Mouse (Mus musculus): ENCODE results near the gene Gm3336. TPM values are rescaled to one million over a fixed set of nuclear protein-coding genes. Genes with fewer than 3 reads are reported as not detected.

Gm3336 gene
- total RNA-seq, 1 experiment from 2014 or later: not detected

GRCm38 (mm10) chr8:70757523-70758307 is 39.4 kb downstream of the Gm3336 start:
- ATAC-seq (ENCODE audit: extremely low read depth, insufficient number of reproducible peaks, low FRiP score, poor library complexity, severe bottlenecking): no peak

GRCm38 (mm10) chr8:70758308-70758615 is 39.9 kb downstream of the Gm3336 start:
- no peak for ATAC-seq (ENCODE audit: extremely low read depth, insufficient number of reproducible peaks, low FRiP score, poor library complexity, severe bottlenecking)

DNA sequence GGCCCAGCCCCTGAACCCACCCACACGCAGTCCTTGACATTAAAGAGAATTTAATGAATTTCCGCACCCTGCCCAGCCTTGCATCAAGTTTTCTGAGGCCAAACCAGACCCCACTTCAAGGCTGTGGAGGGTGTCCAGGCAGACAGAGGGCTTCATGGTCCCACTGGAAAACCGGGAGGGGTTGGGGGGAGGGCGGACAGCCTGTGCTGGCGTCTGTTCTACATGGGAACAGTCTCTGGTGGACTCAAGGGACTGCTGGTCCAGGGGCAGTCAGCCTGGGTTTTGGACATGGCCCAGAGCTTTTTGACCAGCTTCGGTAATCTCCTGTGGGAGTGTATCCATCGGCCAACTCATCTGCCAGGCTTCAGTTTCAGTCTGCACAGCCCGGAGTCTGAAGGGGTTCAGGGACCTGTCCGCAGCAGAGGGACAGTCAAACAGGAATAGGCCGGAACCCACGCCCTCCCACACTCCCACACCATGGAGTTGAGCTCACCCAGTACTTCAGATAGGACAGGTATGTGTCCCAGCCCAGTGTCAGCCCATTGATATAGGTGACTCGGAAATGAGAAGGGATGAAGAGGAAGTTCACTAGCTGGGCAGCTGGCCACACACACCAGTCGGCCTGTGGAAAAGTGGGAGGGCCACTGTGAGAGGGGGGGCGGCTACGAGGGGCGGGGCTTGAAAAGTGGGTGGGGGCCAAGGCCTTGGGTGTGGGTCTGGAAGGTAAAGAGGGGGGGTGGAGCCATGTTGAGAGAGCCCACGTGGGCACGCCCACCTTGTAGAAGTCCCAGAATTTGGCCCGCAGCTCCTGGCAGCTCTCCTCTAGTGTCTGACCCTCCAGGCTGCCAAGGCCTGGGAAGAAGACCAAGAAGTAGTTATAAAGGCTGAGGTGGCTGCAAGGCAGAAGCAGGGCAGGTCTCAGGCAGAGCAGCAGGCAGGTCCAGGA is 40.5 kb downstream of the Gm3336 start:
- no peak for ATAC-seq (ENCODE audit: extremely low read depth, insufficient number of reproducible peaks, low FRiP score, poor library complexity, severe bottlenecking)

GRCm38 (mm10) chr8:70760350-70760749 is 42.0 kb downstream of the Gm3336 start:
- ATAC-seq (ENCODE audit: extremely low read depth, insufficient number of reproducible peaks, low FRiP score, poor library complexity, severe bottlenecking): no peak

GRCm38 (mm10) chr8:70760775-70761406 is 42.5 kb downstream of the Gm3336 start, which contains the start of gene Mpv17l2:
TSS of gene Mpv17l2 (minus strand) at chr8:70760946.
- peak; percentile 87 for ATAC-seq (ENCODE audit: extremely low read depth, insufficient number of reproducible peaks, low FRiP score, poor library complexity, severe bottlenecking)

GRCm38 (mm10) chr8:70762118-70762517 is 43.8 kb downstream of the Gm3336 start:
- no peak for ATAC-seq (ENCODE audit: extremely low read depth, insufficient number of reproducible peaks, low FRiP score, poor library complexity, severe bottlenecking)

GRCm38 (mm10) chr8:70763354-70763753 is 45.0 kb downstream of the Gm3336 start:
- no peak for ATAC-seq (ENCODE audit: extremely low read depth, insufficient number of reproducible peaks, low FRiP score, poor library complexity, severe bottlenecking)

- ATAC-seq (ENCODE audit: extremely low read depth, insufficient number of reproducible peaks, low FRiP score, poor library complexity, severe bottlenecking): no peak
These were observed 45.7 kb downstream of the Gm3336 start for GRCm38 (mm10) chr8:70764026-70764425.

- ATAC-seq (ENCODE audit: extremely low read depth, insufficient number of reproducible peaks, low FRiP score, poor library complexity, severe bottlenecking): no peak
These were observed 46.3 kb downstream of the Gm3336 start for GRCm38 (mm10) chr8:70764676-70765075.

DNA sequence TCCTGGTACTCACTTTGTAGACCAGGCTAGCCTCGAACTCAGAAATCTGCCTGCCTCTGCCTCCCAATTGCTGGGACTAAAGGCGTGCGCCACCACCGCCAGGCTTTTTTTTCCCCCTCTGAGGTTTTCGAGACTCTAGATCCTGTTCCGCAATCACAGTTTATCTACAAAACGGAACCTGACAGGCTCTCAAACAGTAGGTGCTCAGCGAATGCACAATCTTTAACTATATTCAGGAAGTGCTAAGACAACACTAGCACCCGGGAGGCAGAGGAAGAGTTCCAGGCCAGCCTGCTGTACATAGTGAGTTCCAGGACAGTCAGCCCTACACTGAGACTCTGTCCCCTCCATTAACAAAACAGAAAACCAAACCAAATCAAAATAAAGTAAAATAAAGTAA is 47.0 kb downstream of the Gm3336 start:
- ATAC-seq (ENCODE audit: extremely low read depth, insufficient number of reproducible peaks, low FRiP score, poor library complexity, severe bottlenecking): no peak

- peak; percentile 24; the same call in 1 of the 2 replicates for ATAC-seq (ENCODE audit: extremely low read depth, insufficient number of reproducible peaks, low FRiP score, poor library complexity, severe bottlenecking)
These were observed 47.7 kb downstream of the Gm3336 start for GRCm38 (mm10) chr8:70765838-70766570.

DNA sequence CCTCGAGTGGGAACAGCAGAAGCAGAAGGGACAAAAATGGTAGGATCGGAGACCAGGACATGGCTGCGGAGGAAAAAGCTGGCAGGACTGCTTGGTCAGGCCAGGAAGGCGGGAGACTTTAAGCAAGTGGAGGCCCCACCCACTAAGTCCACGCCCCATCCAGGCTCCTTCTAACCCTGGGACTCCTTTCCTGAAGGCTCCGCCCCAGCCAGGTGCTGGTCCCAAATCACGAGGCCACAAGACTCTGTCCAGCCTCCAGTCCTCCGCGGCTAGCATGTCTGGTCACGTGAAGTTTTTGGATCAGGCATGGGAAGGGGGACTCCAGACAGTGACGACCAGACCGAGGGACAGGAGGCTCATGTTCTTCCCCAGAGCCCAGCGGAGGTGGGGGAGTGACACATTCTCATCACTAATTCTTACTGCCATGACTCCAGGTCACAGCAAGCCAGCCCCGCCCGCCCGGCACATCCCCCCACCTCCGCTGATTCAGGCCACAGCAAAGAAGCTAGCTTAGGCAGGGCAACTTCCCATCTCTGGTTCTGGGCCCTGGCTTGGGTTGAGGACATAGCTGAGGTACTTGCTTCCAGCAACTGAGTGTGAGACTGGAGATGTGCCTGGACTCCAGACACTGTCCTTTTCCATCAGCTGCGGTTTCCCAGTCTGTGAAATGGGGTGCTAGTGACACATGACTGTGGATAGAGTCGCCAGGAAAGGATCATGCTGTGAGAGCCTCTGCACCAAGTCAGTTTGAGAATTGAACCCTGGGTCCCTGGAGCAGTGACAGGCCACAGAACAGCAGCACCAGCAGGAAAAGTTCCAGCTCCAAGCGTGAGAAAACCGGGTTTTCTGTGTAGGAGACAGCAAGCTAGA is 48.5 kb downstream of the Gm3336 start:
- ATAC-seq (ENCODE audit: extremely low read depth, insufficient number of reproducible peaks, low FRiP score, poor library complexity, severe bottlenecking): no peak

DNA sequence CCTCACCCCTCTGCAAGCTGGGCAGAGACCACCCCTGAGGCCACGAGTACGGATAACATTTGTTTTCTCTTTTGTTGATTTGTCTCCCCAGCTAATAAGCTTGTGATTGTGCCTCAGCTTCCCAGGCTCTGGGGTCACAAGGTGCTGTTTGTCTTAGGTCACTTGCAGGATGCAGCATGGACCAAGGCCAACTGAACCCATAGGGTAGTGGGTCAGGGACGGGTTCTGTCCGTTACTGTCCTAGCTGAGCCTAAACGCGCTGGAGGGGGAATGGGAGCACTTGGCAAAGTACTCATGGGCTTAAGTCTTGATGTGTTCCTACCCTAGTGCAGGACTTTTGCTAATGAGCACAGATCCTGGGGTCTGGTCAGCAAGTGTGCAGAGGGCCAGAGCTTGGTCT is 49.2 kb downstream of the Gm3336 start:
- ATAC-seq (ENCODE audit: extremely low read depth, insufficient number of reproducible peaks, low FRiP score, poor library complexity, severe bottlenecking): no peak

DNA sequence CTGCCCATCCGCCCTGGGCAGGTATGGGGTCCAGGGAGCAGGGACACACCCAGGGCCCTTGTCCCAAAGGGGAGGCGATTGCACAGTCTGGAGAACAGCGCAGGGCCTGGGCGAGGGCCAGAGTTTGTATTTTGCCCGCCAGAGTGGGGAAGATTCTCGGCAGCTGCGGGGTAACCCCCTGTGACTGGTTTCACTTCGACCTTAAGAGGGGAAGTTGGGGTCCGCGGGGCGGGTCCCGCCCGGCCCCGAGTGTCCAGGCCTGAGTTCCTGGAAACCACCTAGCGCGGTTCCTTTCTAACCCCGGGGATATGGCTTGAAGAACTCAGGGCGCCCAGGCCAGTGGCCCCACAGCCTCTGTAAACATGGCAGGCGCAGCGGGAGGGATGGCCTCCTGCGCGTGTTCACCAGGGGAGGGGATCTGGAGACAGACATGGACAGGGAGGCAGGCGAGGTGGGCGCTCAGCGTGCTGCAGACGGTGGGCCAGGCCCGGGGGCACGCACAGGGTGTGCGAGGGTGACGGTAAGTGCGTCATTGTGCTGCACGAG is 50.0 kb downstream of the Gm3336 start:
- ATAC-seq (ENCODE audit: extremely low read depth, insufficient number of reproducible peaks, low FRiP score, poor library complexity, severe bottlenecking): peak; percentile 11

GRCm38 (mm10) chr8:70768956-70769355 is 50.6 kb downstream of the Gm3336 start:
- ATAC-seq (ENCODE audit: extremely low read depth, insufficient number of reproducible peaks, low FRiP score, poor library complexity, severe bottlenecking): no peak

DNA sequence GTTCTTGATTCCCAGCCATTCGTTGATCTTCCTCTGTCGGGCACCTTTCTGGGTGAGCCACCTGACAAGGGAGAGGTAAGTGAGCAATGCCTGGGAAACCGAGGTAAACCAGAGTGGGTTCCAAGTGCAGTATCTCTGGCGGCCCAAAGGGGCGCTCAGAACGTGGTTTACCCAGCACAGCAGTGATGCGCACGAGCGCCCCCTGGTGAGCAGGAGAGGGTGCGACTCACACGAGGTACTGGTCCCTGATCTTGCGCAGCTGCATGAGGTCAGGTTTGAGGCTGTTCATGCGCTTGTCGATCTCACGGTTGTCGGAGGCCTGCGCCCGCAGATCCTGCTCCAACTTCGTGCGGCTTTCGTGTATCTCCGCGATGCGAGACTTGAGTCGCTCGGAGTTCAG is 51.0 kb downstream of the Gm3336 start:
- ATAC-seq (ENCODE audit: extremely low read depth, insufficient number of reproducible peaks, low FRiP score, poor library complexity, severe bottlenecking): peak; percentile 73

DNA sequence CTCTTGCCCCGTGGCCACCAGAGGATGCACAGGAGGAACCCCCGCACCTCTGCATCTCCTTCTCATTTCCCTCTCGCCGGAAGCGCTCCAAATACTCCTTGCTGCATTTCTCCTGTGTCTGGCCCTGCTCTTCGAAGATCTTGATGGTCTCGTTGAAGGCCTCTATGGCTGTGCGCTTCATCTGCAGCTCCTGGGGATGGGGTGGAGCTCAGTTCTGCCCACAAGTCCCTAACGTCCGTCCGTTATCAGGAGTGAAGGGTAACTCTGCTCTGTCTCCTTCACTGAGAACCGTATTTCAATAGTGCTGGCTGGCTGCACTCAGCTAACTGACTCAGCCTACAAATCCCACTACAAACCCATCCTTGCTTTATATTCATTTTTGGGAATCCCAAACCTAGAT is 51.5 kb downstream of the Gm3336 start:
- no peak for ATAC-seq (ENCODE audit: extremely low read depth, insufficient number of reproducible peaks, low FRiP score, poor library complexity, severe bottlenecking)

- no peak for ATAC-seq (ENCODE audit: extremely low read depth, insufficient number of reproducible peaks, low FRiP score, poor library complexity, severe bottlenecking)
These were observed 52.4 kb downstream of the Gm3336 start for GRCm38 (mm10) chr8:70770748-70771147.
